Mouse (Mus musculus): Measurements from ENCODE around the gene Eya4. TPM values are rescaled to one million over a fixed set of nuclear protein-coding genes. Genes with fewer than 3 reads are reported as not detected.

Eya4 gene
- polyA plus RNA-seq (2012) = 0.01 TPM in 1 of 2 replicates, not detected in the other

DNA sequence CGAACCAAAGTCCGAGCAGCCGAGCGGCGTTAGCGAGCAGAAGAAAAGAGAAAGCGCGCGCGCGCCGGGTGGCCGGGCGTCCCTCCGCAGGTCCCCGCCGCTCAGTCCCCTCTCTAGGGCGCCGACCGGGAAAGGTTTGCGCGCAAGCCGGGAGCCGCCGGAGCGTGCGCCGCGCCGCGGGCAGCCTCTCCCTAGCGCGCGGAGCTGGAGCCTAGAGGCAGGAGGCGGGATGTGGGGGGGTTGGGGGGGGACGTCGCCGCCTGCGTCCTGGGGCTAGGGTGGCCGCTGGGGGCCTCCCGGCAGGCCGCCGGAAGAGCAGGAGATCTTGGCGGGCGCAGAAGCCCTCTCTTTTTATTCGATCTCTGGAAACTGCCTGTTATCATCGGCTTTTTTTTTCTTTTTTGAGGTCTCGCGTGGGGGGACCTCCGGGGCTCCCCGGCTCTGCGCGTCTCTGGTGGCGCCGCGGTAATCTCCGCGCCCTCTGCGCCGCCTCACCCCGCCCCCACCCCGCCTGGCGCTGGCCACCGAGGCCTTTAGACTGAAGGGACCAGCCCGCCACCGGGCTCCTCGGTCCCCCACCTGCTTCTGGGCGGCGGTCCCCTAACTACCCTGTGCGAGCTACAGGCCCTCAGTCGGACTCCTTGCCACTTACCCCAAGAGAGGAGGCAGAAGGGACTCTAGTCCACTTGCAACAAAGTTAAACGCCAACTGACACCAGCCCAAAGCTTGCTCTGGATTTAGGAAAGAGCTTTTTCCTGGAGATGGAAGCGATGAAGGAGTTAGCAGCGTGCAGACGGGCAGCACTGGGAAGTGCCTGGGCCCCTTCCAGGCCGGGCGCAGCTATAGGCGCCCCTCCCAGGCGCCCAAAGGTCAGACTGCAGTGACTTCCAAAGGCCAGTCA, at the start of gene Eya4:
TSS of gene Eya4 (minus strand) at position 776 of the 901 bp plus-strand sequence.
- TF ChIP-seq TAL1 (IDR thresholded peaks at IDR 0.05; ENCODE audit: low read length) (no peak), GATA1 (IDR thresholded peaks at IDR 0.05; ENCODE audit: low read length) (no peak)
- Histone ChIP-seq H3K27me3 (ENCODE audit: control insufficient read depth) (peaks cover 50% of the 10 kb centered on the region), H3K9me3 (ENCODE audit: control insufficient read depth, low read length) (no peaks in the 10 kb centered on the region), H3K36me3 (ENCODE audit: control insufficient read depth) (no peaks in the 10 kb centered on the region), H3K4me1 (ENCODE audit: control insufficient read depth) (no peaks in the 10 kb centered on the region), H3K4me3 (replicated peaks) (no peak within 1 kb of the TSS)

DNA sequence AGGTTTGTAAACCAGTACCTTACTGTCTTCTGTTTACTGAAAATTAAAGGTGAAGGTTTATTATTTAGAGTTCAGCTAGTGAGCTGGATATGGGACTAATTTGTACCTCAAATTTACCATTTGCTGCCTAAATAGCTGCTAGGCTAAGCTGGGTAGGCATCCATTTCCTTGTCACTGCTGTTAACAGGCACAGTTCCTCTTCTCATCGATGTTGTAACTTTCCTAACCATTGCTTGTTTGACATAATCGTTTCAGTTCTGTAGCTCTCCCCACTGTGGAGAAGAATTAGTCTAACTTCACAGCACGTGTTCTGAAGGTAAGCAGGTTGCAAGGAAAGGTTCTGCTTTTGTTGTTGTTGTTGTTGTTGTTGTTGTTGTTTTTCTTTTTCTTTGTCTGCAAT, 44.8 kb upstream of the Eya4 start:
- H3K4me1 ChIP-seq (ENCODE audit: control insufficient read depth) = no peaks in the 10 kb centered on the region
- no peaks in the 10 kb centered on the region for H3K36me3 ChIP-seq (ENCODE audit: control insufficient read depth)
- H3K27me3 ChIP-seq (ENCODE audit: control insufficient read depth) = no peaks in the 10 kb centered on the region
- H3K4me3 ChIP-seq (replicated peaks) = no peak overlapping the region
- no peaks in the 10 kb centered on the region for H3K9me3 ChIP-seq (ENCODE audit: control insufficient read depth, low read length)
- no peak for TF ChIP-seq TAL1 (IDR thresholded peaks at IDR 0.05; ENCODE audit: low read length)

GRCm38 (mm10) chr10:23394556-23395245, 44.1 kb upstream of the Eya4 start:
- Histone ChIP-seq H3K27me3 (ENCODE audit: control insufficient read depth) (no peaks in the 10 kb centered on the region), H3K4me1 (ENCODE audit: control insufficient read depth) (no peaks in the 10 kb centered on the region), H3K4me3 (replicated peaks) (no peak overlapping the region), H3K9me3 (ENCODE audit: control insufficient read depth, low read length) (no peaks in the 10 kb centered on the region), H3K36me3 (ENCODE audit: control insufficient read depth) (no peaks in the 10 kb centered on the region)
- no peak for TF ChIP-seq GATA1 (IDR thresholded peaks at IDR 0.05; ENCODE audit: low read length)
- no peak for TF ChIP-seq TAL1 (IDR thresholded peaks at IDR 0.05; ENCODE audit: low read length)

DNA sequence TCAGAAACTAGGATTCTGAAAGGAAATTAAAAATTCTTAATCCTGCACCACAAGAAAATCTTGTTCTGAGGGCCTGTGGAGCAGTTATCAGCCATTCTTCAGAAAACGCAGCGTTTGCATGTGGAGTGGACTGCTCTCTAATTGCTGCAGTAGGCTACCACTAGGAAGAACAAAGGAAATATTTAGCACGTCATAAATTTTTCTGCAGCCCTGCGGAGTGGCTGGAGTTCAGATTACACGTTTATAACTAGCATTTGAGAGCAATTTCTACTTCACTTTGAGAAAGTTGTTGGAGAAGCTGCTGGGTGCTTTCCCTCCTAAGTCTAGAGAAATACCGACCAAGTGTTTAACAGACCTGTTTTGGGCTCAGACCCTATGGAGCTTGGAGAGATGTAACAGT, 43.6 kb upstream of the Eya4 start:
- no peak for TF ChIP-seq TAL1 (IDR thresholded peaks at IDR 0.05; ENCODE audit: low read length)
- TF ChIP-seq GATA1 (IDR thresholded peaks at IDR 0.05; ENCODE audit: low read length) = no peak
- no peaks in the 10 kb centered on the region for H3K4me1 ChIP-seq (ENCODE audit: control insufficient read depth)
- H3K36me3 ChIP-seq (ENCODE audit: control insufficient read depth) = no peaks in the 10 kb centered on the region
- no peak overlapping the region for H3K4me3 ChIP-seq (replicated peaks)
- no peaks in the 10 kb centered on the region for H3K9me3 ChIP-seq (ENCODE audit: control insufficient read depth, low read length)
- H3K27me3 ChIP-seq (ENCODE audit: control insufficient read depth) = no peaks in the 10 kb centered on the region

DNA sequence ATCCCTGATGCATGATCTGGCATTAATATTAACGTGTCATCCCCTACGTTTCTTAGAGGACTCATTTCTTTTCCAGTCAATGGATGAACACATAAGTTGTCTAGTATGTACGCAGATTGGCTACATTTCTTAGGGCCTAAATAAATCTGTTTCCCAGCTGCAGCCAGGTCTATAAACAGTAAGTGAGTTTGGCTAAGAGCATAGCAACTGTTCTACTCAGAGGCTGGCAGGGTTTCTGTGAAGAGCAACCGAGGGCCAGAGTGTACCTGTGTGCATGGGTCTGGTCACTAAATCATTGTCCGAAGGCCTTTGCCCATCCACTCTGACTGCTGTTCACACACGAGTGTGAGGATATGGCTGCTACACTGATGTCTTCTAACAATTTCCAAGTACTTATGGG, 13.3 kb upstream of the Eya4 start:
- no peak for TF ChIP-seq GATA1 (IDR thresholded peaks at IDR 0.05; ENCODE audit: low read length)
- no peak for TF ChIP-seq TAL1 (IDR thresholded peaks at IDR 0.05; ENCODE audit: low read length)
- no peaks in the 10 kb centered on the region for H3K4me1 ChIP-seq (ENCODE audit: control insufficient read depth)
- H3K36me3 ChIP-seq (ENCODE audit: control insufficient read depth) = no peaks in the 10 kb centered on the region
- no peak overlapping the region for H3K4me3 ChIP-seq (replicated peaks)
- H3K27me3 ChIP-seq (ENCODE audit: control insufficient read depth) = no peaks in the 10 kb centered on the region
- no peaks in the 10 kb centered on the region; the same call in 1 of the 2 replicates for H3K9me3 ChIP-seq (ENCODE audit: control insufficient read depth, low read length)

DNA sequence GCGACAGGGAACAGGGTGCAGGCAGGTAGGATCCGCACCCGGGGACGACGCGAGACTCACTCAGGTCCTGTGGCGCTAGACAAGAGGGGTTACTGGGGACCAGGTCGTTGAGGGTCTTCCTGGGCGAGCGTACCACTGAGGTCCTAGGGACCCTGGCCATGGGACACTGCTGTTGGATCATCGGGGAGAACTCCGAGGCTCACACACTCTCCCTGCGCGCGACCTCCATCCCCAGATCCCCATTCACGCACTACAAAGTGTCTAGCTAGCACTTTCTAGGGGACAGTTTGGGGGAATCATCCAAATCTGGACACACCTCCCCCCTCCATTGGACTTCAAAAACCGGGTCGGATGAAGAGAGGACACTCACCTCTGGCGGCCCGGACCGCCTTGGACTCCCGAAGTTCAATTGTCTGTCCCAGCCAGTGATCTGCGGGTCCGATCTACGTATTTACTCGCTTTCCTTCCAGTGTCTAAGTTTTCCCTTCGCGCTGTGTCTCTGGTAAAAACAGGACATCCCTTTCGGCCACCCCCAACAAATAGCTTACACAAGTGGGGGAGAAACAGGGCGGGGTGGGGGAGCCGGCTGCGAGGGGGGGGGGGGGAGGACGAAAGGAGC, 1.1 kb downstream of the Eya4 start:
- Histone ChIP-seq H3K4me1 (ENCODE audit: control insufficient read depth) (no peaks in the 10 kb centered on the region), H3K27me3 (ENCODE audit: control insufficient read depth) (peaks cover 50% of the 10 kb centered on the region), H3K9me3 (ENCODE audit: control insufficient read depth, low read length) (no peaks in the 10 kb centered on the region), H3K4me3 (replicated peaks) (no peak overlapping the region), H3K36me3 (ENCODE audit: control insufficient read depth) (no peaks in the 10 kb centered on the region)
- TF ChIP-seq GATA1 (IDR thresholded peaks at IDR 0.05; ENCODE audit: low read length) (no peak), TAL1 (IDR thresholded peaks at IDR 0.05; ENCODE audit: low read length) (no peak)

- no peak overlapping the region for H3K4me3 ChIP-seq (replicated peaks)
- no peak for TF ChIP-seq TAL1 (IDR thresholded peaks at IDR 0.05; ENCODE audit: low read length)
- no peak for TF ChIP-seq GATA1 (IDR thresholded peaks at IDR 0.05; ENCODE audit: low read length)
- H3K9me3 ChIP-seq (ENCODE audit: control insufficient read depth, low read length) = no peaks in the 10 kb centered on the region
- no peaks in the 10 kb centered on the region for H3K4me1 ChIP-seq (ENCODE audit: control insufficient read depth)
- H3K36me3 ChIP-seq (ENCODE audit: control insufficient read depth) = no peaks in the 10 kb centered on the region
- H3K27me3 ChIP-seq (ENCODE audit: control insufficient read depth) = peaks cover 50% of the 10 kb centered on the region
These were observed 1.6 kb downstream of the Eya4 start for GRCm38 (mm10) chr10:23348893-23349391.

- Histone ChIP-seq H3K4me3 (replicated peaks) (no peak overlapping the region), H3K27me3 (ENCODE audit: control insufficient read depth) (peaks cover 50% of the 10 kb centered on the region), H3K4me1 (ENCODE audit: control insufficient read depth) (no peaks in the 10 kb centered on the region), H3K9me3 (ENCODE audit: control insufficient read depth, low read length) (no peaks in the 10 kb centered on the region), H3K36me3 (ENCODE audit: control insufficient read depth) (no peaks in the 10 kb centered on the region)
- TF ChIP-seq GATA1 (IDR thresholded peaks at IDR 0.05; ENCODE audit: low read length) (no peak), TAL1 (IDR thresholded peaks at IDR 0.05; ENCODE audit: low read length) (no peak)
These were observed 2.3 kb downstream of the Eya4 start for GRCm38 (mm10) chr10:23348101-23348892.

All from erythroblast, embryonic 14.5 days (primary cell).